Mouse (Mus musculus): ENCODE data around the gene Apeh.

DNA sequence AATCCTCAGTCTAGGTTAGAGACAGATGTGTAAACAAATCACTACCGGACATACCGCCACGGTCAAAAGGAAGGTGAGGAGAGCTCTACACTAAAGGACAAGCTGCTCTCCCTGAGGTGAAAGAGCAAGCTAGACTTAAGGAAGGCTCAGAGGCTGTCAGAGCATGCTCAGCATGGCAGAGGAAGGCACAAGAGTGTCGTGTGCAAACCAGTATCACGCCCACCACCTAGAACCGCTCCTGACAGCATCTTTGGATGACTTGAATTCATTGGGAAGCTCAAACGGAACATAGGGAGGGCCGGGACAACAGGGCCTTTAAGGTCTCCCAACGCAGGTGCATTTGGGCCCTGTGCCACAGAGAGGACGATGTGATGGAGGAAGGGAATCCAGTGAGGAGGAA lies 47.0 kb upstream of the Apeh start:
- no peak for TF ChIP-seq CTCF (IDR thresholded peaks at IDR 0.05; ENCODE audit: insufficient read depth, low read length)
- TF ChIP-seq POLR2A (IDR thresholded peaks at IDR 0.05; ENCODE audit: borderline replicate concordance, extremely low read depth, low read depth, low read length), result no peak

All from lung, adult 2 months (tissue).